Mouse (Mus musculus) midbrain, embryonic 13.5 days (tissue): Measurements from ENCODE around the gene Ndufb5. TPM values are rescaled to one million over a fixed set of nuclear protein-coding genes. Genes with fewer than 3 reads are reported as not detected.
"Not testable (repeated sequence)": the region's sequence is repeated elsewhere in the genome, so short reads cannot be mapped to it uniquely, and the experiment has no call there.

Experiments used
- ATAC-seq: fragments of 200-750 bp; cut with Nextera tagmentation; 2 replicates; pipeline ENCODE4 v1.8.0; 2017; ENCODE audit warnings: mild to moderate bottlenecking, moderate TSS enrichment, moderate library complexity
- H3K27ac ChIP-seq: fragments of 300-500 bp; sonication (generic); 2 replicates; pipeline ENCODE4 v1.5.1; 2015; ENCODE audit warnings: inconsistent platforms, mild to moderate bottlenecking, moderate library complexity
- H3K27me3 ChIP-seq: fragments of 300-500 bp; sonication (generic); 2 replicates; pipeline ENCODE4 v1.6.1; 2015; ENCODE audit warnings: mild to moderate bottlenecking, inconsistent platforms
- H3K36me3 ChIP-seq: fragments of 300-500 bp; sonication (generic); 2 replicates; pipeline ENCODE4 v1.6.1; 2015; ENCODE audit warnings: mild to moderate bottlenecking, inconsistent platforms
- H3K4me1 ChIP-seq: fragments of 300-500 bp; sonication (generic); replicated peaks from 2 replicates; pipeline ENCODE4 v1.6.1; 2015; ENCODE audit warnings: inconsistent platforms
- H3K4me2 ChIP-seq: fragments of 300-500 bp; sonication (generic); replicated peaks from 2 replicates; pipeline ENCODE4 v1.6.1; 2015; ENCODE audit warnings: moderate library complexity, mild to moderate bottlenecking, inconsistent platforms
- H3K4me3 ChIP-seq: fragments of 300-500 bp; sonication (generic); replicated peaks from 2 replicates; pipeline ENCODE4 v1.5.1; 2015; ENCODE audit warnings: mild to moderate bottlenecking, inconsistent platforms
- H3K9ac ChIP-seq: fragments of 300-500 bp; sonication (generic); replicated peaks from 2 replicates; pipeline ENCODE4 v1.6.1; 2015; ENCODE audit warnings: mild to moderate bottlenecking, inconsistent platforms
- H3K9me3 ChIP-seq: fragments of 300-500 bp; sonication (generic); 2 replicates; pipeline ENCODE4 v1.6.1; 2016; ENCODE audit warnings: mild to moderate bottlenecking, inconsistent platforms
- WGBS: fragments of 180-500 bp; shearing (Covaris S2); methylation state at CpG from one replicate; pipeline ENCODE4 v1.1.7; 2015; 5-methylcytosine and 5-hydroxymethylcytosine counted together
- polyA plus RNA-seq: library from polyadenylated mRNA; unstranded; fragments of >200 nt; fragmentation: Nextera tagmentation; extraction: Ambion mirVana; gene quantifications from 2 replicates; pipeline ENCODE4 v1.2.1, GENCODE M21; 2015

The Ndufb5 gene
- 308 and 338 TPM in 2 replicates for polyA plus RNA-seq

- WGBS, result under 1% methylated on average over 62 of the region's 62 CpGs
- Histone ChIP-seq H3K27me3 (no peaks in the 10 kb centered on the region), H3K4me2 (peak within 1 kb of the TSS; percentile 84), H3K36me3 (peaks cover 22% of the 10 kb centered on the region), H3K27ac (peak within 1 kb of the TSS; percentile 84), H3K4me3 (peak within 1 kb of the TSS; percentile 89), H3K9me3 (no peaks in the 10 kb centered on the region), H3K9ac (peak within 1 kb of the TSS; percentile 85), H3K4me1 (peaks cover 26% of the 10 kb centered on the region)
- ATAC-seq, result peak; percentile 98
Observed at GRCm38 (mm10) chr3:32736244-32737171, at the start of gene Ndufb5. Gene Ndufb5 (plus strand): TSS chr3:32736990.

- Histone ChIP-seq H3K27me3 (no peaks in the 10 kb centered on the region), H3K36me3 (no peaks in the 10 kb centered on the region), H3K9ac (no peak overlapping the region), H3K27ac (no peak overlapping the region), H3K4me1 (no peaks in the 10 kb centered on the region), H3K4me3 (no peak overlapping the region), H3K4me2 (no peak overlapping the region), H3K9me3 (no peaks in the 10 kb centered on the region)
- 73% methylated on average over 4 of the region's 4 CpGs for WGBS
- no peak for ATAC-seq
Observed at GRCm38 (mm10) chr3:32687156-32687555, 49.6 kb upstream of the Ndufb5 start.

GRCm38 (mm10) chr3:32689567-32689999, 47.2 kb upstream of the Ndufb5 start:
- H3K36me3 ChIP-seq, result no peaks in the 10 kb centered on the region
- no peak for ATAC-seq
- no peaks in the 10 kb centered on the region for H3K27me3 ChIP-seq
- no peak overlapping the region for H3K4me2 ChIP-seq
- WGBS, result 87% methylated on average over 9 of the region's 9 CpGs
- H3K4me3 ChIP-seq, result no peak overlapping the region
- H3K27ac ChIP-seq, result no peak overlapping the region
- no peak overlapping the region for H3K9ac ChIP-seq
- H3K9me3 ChIP-seq, result no peaks in the 10 kb centered on the region
- H3K4me1 ChIP-seq, result no peaks in the 10 kb centered on the region

DNA sequence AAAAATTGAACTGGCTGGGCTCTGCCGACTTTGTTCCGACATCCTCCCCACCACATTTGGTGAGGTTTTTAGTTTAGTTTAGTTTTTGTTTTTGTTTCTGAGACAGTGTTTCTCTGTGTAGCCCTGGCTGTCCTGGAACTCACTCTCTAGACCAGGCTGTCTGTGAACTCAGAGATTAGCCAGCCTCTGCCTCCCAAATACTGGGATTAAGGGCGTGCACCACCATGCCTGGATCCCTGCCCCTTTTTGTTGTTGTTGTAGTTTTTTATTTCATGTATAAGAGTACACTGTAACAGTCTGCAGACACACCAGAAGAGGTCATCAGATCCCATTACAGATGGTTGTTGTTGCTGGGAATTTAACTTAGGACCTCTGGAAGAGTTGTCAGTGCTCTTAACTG, 46.8 kb upstream of the Ndufb5 start:
- no peak for ATAC-seq
- 93% methylated on average over 3 of the region's 3 CpGs for WGBS

GRCm38 (mm10) chr3:32690901-32691300, 45.9 kb upstream of the Ndufb5 start:
- 45% methylated on average over 1 of the region's 1 CpGs for WGBS
- no peak overlapping the region for H3K4me3 ChIP-seq
- H3K36me3 ChIP-seq, result no peaks in the 10 kb centered on the region
- no peak for ATAC-seq
- no peaks in the 10 kb centered on the region for H3K9me3 ChIP-seq
- no peaks in the 10 kb centered on the region for H3K27me3 ChIP-seq
- no peaks in the 10 kb centered on the region for H3K4me1 ChIP-seq
- H3K4me2 ChIP-seq, result no peak overlapping the region
- H3K27ac ChIP-seq, result no peak overlapping the region
- no peak overlapping the region for H3K9ac ChIP-seq

More for the DNA sequence above, 46.8 kb upstream of the Ndufb5 start:
- no peak overlapping the region for H3K9ac ChIP-seq
- H3K9me3 ChIP-seq, result no peaks in the 10 kb centered on the region
- H3K36me3 ChIP-seq, result no peaks in the 10 kb centered on the region
- no peak overlapping the region for H3K27ac ChIP-seq
- no peaks in the 10 kb centered on the region for H3K27me3 ChIP-seq
- H3K4me3 ChIP-seq, result no peak overlapping the region
- H3K4me2 ChIP-seq, result no peak overlapping the region
- H3K4me1 ChIP-seq, result no peaks in the 10 kb centered on the region

GRCm38 (mm10) chr3:32691841-32692240, 44.9 kb upstream of the Ndufb5 start:
- no peaks in the 10 kb centered on the region for H3K4me1 ChIP-seq
- H3K4me2 ChIP-seq, result no peak overlapping the region
- H3K27ac ChIP-seq, result no peak overlapping the region
- H3K27me3 ChIP-seq, result no peaks in the 10 kb centered on the region
- WGBS, result 76% methylated on average over 5 of the region's 5 CpGs
- no peak for ATAC-seq
- H3K36me3 ChIP-seq, result no peaks in the 10 kb centered on the region
- H3K9me3 ChIP-seq, result no peaks in the 10 kb centered on the region
- H3K4me3 ChIP-seq, result no peak overlapping the region
- H3K9ac ChIP-seq, result no peak overlapping the region

DNA sequence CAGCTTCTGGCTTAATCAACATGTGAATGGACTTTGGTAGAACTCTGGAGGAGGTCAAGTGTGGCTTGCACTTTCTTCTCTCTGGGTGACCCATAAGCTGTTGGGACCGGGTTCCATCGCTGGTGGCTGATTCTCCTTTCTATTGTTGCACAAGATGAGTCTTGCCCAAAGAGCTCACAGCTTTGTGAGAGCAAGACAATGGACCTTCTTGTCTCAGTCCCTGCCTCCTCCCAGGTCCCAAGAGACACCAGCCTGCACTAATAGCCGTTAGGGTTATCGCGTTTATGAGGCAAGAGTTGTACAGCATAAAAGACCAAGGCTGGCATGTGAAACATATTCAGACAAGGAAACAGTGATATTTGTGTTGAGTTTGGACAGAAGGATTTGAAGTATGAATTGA, 42.6 kb upstream of the Ndufb5 start:
- H3K9me3 ChIP-seq, result no peaks in the 10 kb centered on the region
- no peak overlapping the region for H3K9ac ChIP-seq
- H3K27me3 ChIP-seq, result no peaks in the 10 kb centered on the region
- H3K4me1 ChIP-seq, result no peaks in the 10 kb centered on the region
- H3K27ac ChIP-seq, result no peak overlapping the region
- WGBS, result 42% methylated on average over 5 of the region's 5 CpGs
- H3K36me3 ChIP-seq, result no peaks in the 10 kb centered on the region
- no peak for ATAC-seq
- H3K4me3 ChIP-seq, result no peak overlapping the region
- H3K4me2 ChIP-seq, result no peak overlapping the region

- H3K27me3 ChIP-seq, result no peaks in the 10 kb centered on the region
- no peak overlapping the region for H3K4me3 ChIP-seq
- WGBS, result 81% methylated on average over 12 of the region's 12 CpGs
- H3K36me3 ChIP-seq, result no peaks in the 10 kb centered on the region
- H3K9me3 ChIP-seq, result no peaks in the 10 kb centered on the region
- H3K9ac ChIP-seq, result no peak overlapping the region
- no peak overlapping the region for H3K4me2 ChIP-seq
- H3K4me1 ChIP-seq, result no peaks in the 10 kb centered on the region
- H3K27ac ChIP-seq, result no peak overlapping the region
- no peak for ATAC-seq
Observed at GRCm38 (mm10) chr3:32694737-32695582, 41.8 kb upstream of the Ndufb5 start.

DNA sequence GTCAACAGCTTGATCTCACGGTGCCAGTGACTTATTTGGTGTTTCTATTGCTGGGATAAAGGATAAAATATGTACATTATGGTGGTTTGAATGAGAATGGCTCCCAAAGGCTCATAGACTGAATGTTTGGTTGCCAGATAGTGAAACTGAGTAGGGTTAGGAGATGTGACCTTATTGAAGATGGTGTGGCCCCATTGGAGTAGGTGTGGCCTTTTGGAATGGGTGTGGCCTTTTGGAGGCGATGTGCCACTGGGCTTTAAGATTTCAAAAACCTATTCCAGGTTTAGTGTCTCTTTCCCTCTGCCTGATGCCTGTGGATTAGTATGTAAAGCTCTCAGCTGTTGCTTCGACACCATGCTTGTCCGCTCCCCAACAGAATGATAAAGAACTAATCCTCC, 41.2 kb upstream of the Ndufb5 start:
- no peak for ATAC-seq
- Histone ChIP-seq H3K4me2 (no peak overlapping the region), H3K4me3 (no peak overlapping the region), H3K36me3 (no peaks in the 10 kb centered on the region), H3K9ac (no peak overlapping the region), H3K27me3 (no peaks in the 10 kb centered on the region), H3K9me3 (no peaks in the 10 kb centered on the region), H3K4me1 (no peaks in the 10 kb centered on the region), H3K27ac (no peak overlapping the region)
- WGBS, result 86% methylated on average over 4 of the region's 4 CpGs

- H3K4me1 ChIP-seq, result no peaks in the 10 kb centered on the region
- H3K9me3 ChIP-seq, result no peaks in the 10 kb centered on the region
- no peak overlapping the region for H3K27ac ChIP-seq
- peak; percentile 76 for ATAC-seq
- WGBS, result 38% methylated on average over 7 of the region's 7 CpGs
- H3K27me3 ChIP-seq, result no peaks in the 10 kb centered on the region
- H3K36me3 ChIP-seq, result no peaks in the 10 kb centered on the region
- no peak overlapping the region for H3K4me3 ChIP-seq
- no peak overlapping the region for H3K4me2 ChIP-seq
- H3K9ac ChIP-seq, result no peak overlapping the region
Observed at GRCm38 (mm10) chr3:32698228-32698863, 38.4 kb upstream of the Ndufb5 start.

DNA sequence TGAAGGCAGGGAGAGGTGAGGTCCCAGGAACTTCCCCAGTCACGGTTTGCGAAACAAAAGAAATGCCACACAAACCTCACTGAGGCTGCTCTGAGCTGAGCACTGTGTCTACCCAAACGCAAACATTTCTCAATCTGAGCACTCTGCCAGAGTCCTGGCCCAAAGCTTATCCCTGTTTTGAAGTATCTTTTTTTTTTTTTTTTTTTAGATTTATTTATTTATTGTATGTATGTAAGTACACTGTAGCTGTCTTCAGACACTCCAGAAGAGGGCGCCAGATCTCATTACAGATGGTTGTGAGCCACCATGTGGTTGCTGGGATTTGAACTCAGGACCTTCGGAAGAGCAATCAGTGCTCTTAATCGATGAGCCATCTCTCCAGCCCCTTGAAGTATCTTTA, 32.8 kb upstream of the Ndufb5 start:
- H3K9ac ChIP-seq, H3K4me1 ChIP-seq, ATAC-seq, H3K36me3 ChIP-seq, H3K4me2 ChIP-seq, H3K9me3 ChIP-seq, H3K27me3 ChIP-seq, H3K27ac ChIP-seq, H3K4me3 ChIP-seq: not testable (repeated sequence)
- 90% methylated on average over 6 of the region's 6 CpGs for WGBS

- 94% methylated on average over 10 of the region's 10 CpGs for WGBS
- not testable (repeated sequence) for H3K9me3 ChIP-seq, H3K27ac ChIP-seq, H3K36me3 ChIP-seq, H3K4me1 ChIP-seq, H3K9ac ChIP-seq, H3K4me3 ChIP-seq, ATAC-seq, H3K27me3 ChIP-seq, H3K4me2 ChIP-seq
Observed at GRCm38 (mm10) chr3:32704632-32705031, 32.2 kb upstream of the Ndufb5 start.
